Mouse (Mus musculus): ENCODE results near the gene Tmem97. TPM values are rescaled to one million over a fixed set of nuclear protein-coding genes. Genes with fewer than 3 reads are reported as not detected.

Gene Tmem97
- polyA plus RNA-seq, 1 experiment, result 27.6 TPM

DNA sequence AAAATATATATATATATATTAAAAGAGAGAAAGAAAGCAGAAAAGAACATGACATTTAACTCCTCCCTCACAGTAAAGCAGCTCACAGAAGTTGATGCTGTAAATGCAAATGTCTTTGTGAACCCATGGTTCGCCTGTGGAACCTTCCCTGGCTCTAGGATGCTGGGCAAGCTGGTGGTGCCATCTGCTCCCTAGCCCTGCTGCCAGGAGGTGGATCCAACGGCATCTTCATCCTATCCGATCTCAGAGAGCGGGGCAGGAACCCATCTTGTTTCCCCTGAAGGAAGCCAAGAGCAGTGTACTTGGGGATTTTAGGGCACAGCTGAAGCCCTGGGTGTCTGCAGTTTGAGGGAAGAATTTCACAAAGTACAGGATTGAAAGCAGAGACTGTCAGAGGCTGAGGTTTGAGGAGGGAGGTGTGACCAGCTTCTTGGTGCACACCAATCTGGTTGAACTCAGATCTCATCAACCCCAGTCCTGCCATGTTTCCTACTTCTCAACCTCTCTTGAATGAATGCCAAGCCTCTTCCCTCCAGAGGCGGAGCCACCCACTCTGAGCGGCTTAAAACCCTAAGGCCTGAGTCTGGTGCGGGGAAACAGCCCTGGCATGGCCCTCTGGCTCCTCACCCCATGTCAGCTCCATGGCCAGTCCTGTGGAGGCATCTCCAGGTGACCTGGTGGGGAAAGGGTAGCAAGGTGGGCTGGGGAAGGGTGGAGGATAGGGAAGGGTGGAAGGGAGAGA, 47.5 kb downstream of the Tmem97 start, which contains the start of gene Sebox:
Sebox (plus strand) TSS at position 539 of the 742 bp plus-strand sequence.
- Histone ChIP-seq H3K4me1 (ENCODE audit: control insufficient read depth, insufficient read depth, low read length) (no peaks in the 10 kb centered on the region), H3K4me3 (replicated peaks; ENCODE audit: extremely low read depth, low read depth, low read length) (no peak within 1 kb of the TSS)
- 58% methylated on average over 7 of the region's 7 CpGs for WGBS
- TF ChIP-seq POLR2A (IDR thresholded peaks at IDR 0.05; ENCODE audit: borderline replicate concordance, extremely low read depth, low read depth, low read length) (no peak), CTCF (IDR thresholded peaks at IDR 0.05; ENCODE audit: insufficient read depth, low read length) (no peak)
- no peak for DNase-seq

- TF ChIP-seq CTCF (IDR thresholded peaks at IDR 0.05; ENCODE audit: insufficient read depth, low read length) (no peak), POLR2A (IDR thresholded peaks at IDR 0.05; ENCODE audit: borderline replicate concordance, extremely low read depth, low read depth, low read length) (no peak)
- 74% methylated on average over 20 of the region's 20 CpGs for WGBS
- no peak overlapping the region for H3K4me3 ChIP-seq (replicated peaks; ENCODE audit: extremely low read depth, low read depth, low read length)
Measured at GRCm38 (mm10) chr11:78501529-78501928, 49.0 kb downstream of the Tmem97 start.

GRCm38 (mm10) chr11:78500623-78501202, 49.9 kb downstream of the Tmem97 start:
- peaks cover 5% of the 10 kb centered on the region; the same call in 1 of the 2 replicates for H3K4me1 ChIP-seq (ENCODE audit: control insufficient read depth, insufficient read depth, low read length)
- H3K4me3 ChIP-seq (replicated peaks; ENCODE audit: extremely low read depth, low read depth, low read length), result no peak overlapping the region
- TF ChIP-seq POLR2A (IDR thresholded peaks at IDR 0.05; ENCODE audit: borderline replicate concordance, extremely low read depth, low read depth, low read length) (no peak), CTCF (IDR thresholded peaks at IDR 0.05; ENCODE audit: insufficient read depth, low read length) (no peak)
- WGBS, result 58% methylated on average over 9 of the region's 9 CpGs
- no peak for DNase-seq

More at GRCm38 (mm10) chr11:78501529-78501928, 49.0 kb downstream of the Tmem97 start:
- no peak for DNase-seq
- peaks cover 5% of the 10 kb centered on the region; the same call in 1 of the 2 replicates for H3K4me1 ChIP-seq (ENCODE audit: control insufficient read depth, insufficient read depth, low read length)

- Histone ChIP-seq H3K4me1 (ENCODE audit: control insufficient read depth, insufficient read depth, low read length) (peaks cover 5% of the 10 kb centered on the region; the same call in 1 of the 2 replicates), H3K4me3 (replicated peaks; ENCODE audit: extremely low read depth, low read depth, low read length) (no peak overlapping the region)
- TF ChIP-seq CTCF (IDR thresholded peaks at IDR 0.05; ENCODE audit: insufficient read depth, low read length) (no peak), POLR2A (IDR thresholded peaks at IDR 0.05; ENCODE audit: borderline replicate concordance, extremely low read depth, low read depth, low read length) (no peak)
- DNase-seq, result no peak
- WGBS, result 44% methylated on average over 16 of the region's 16 CpGs
Measured at GRCm38 (mm10) chr11:78499543-78499942, 51.0 kb downstream of the Tmem97 start.

- 0 out of 2 replicates have a peak, but pooled peaks have one; percentile 9 for TF ChIP-seq POLR2A (IDR thresholded peaks at IDR 0.05; ENCODE audit: borderline replicate concordance, extremely low read depth, low read depth, low read length)
- no peak for TF ChIP-seq CTCF (IDR thresholded peaks at IDR 0.05; ENCODE audit: insufficient read depth, low read length)
- DNase-seq, result no peak
- WGBS, result 55% methylated on average over 7 of the region's 7 CpGs
- H3K4me3 ChIP-seq (replicated peaks; ENCODE audit: extremely low read depth, low read depth, low read length), result no peak within 1 kb of the TSS
- peaks cover 5% of the 10 kb centered on the region; the same call in 1 of the 2 replicates for H3K4me1 ChIP-seq (ENCODE audit: control insufficient read depth, insufficient read depth, low read length)
Measured at GRCm38 (mm10) chr11:78499004-78499403, 51.6 kb downstream of the Tmem97 start, which contains the start of gene Vtn. Gene Vtn, plus strand, starts transcription at chr11:78499091.

- TF ChIP-seq CTCF (IDR thresholded peaks at IDR 0.05; ENCODE audit: insufficient read depth, low read length) (no peak), POLR2A (IDR thresholded peaks at IDR 0.05; ENCODE audit: borderline replicate concordance, extremely low read depth, low read depth, low read length) (peak; percentile 59; the same call in 1 of the 2 replicates)
- DNase-seq, result peak; percentile 89
- H3K4me1 ChIP-seq (ENCODE audit: control insufficient read depth, insufficient read depth, low read length), result peaks cover 5% of the 10 kb centered on the region; the same call in 1 of the 2 replicates
- H3K4me3 ChIP-seq (replicated peaks; ENCODE audit: extremely low read depth, low read depth, low read length), result peak within 1 kb of the TSS; percentile 40
- 3% methylated on average over 36 of the region's 36 CpGs for WGBS
Measured at GRCm38 (mm10) chr11:78497544-78498522, 52.7 kb downstream of the Tmem97 start, which contains the start of gene Sarm1. Gene Sarm1, minus strand, starts transcription at chr11:78497754.

- under 1% methylated on average over 44 of the region's 44 CpGs for WGBS
- TF ChIP-seq POLR2A (IDR thresholded peaks at IDR 0.05; ENCODE audit: borderline replicate concordance, extremely low read depth, low read depth, low read length) (no peak), CTCF (IDR thresholded peaks at IDR 0.05; ENCODE audit: insufficient read depth, low read length) (no peak)
- Histone ChIP-seq H3K4me3 (replicated peaks; ENCODE audit: extremely low read depth, low read depth, low read length) (peak overlapping the region; percentile 40), H3K4me1 (ENCODE audit: control insufficient read depth, insufficient read depth, low read length) (peaks cover 5% of the 10 kb centered on the region; the same call in 1 of the 2 replicates)
- DNase-seq, result no peak
Measured at GRCm38 (mm10) chr11:78497071-78497541, 53.5 kb downstream of the Tmem97 start.

GRCm38 (mm10) chr11:78495904-78496303, 54.7 kb downstream of the Tmem97 start:
- WGBS, result 5% methylated on average over 6 of the region's 6 CpGs
- H3K4me3 ChIP-seq (replicated peaks; ENCODE audit: extremely low read depth, low read depth, low read length), result no peak overlapping the region
- no peak for DNase-seq
- H3K4me1 ChIP-seq (ENCODE audit: control insufficient read depth, insufficient read depth, low read length), result peaks cover 5% of the 10 kb centered on the region; the same call in 1 of the 2 replicates
- TF ChIP-seq POLR2A (IDR thresholded peaks at IDR 0.05; ENCODE audit: borderline replicate concordance, extremely low read depth, low read depth, low read length), result no peak
- no peak for TF ChIP-seq CTCF (IDR thresholded peaks at IDR 0.05; ENCODE audit: insufficient read depth, low read length)

Other genes with a start within 250 kb of the Tmem97 start
- gene Spag5, start 249.2 kb downstream of the Tmem97 start, polyA plus RNA-seq (2012; rRNA removed), result 1.4 and 1.6 TPM in 2 replicates
- gene Aldoc, start 227.8 kb downstream of the Tmem97 start, polyA plus RNA-seq (2012; rRNA removed), result 8.4 and 10.4 TPM in 2 replicates
- gene Pigs, start 222.4 kb downstream of the Tmem97 start, polyA plus RNA-seq (2012; rRNA removed), result 68.4 and 69.0 TPM in 2 replicates
- 55.4 and 64.1 TPM in 2 replicates for gene Unc119, start 207.3 kb downstream of the Tmem97 start, polyA plus RNA-seq (2012; rRNA removed)
- gene Foxn1, start 164.2 kb downstream of the Tmem97 start, polyA plus RNA-seq (2012; rRNA removed), result 0.62 TPM in 1 of 2 replicates, not detected in the other
- 1.5 and 1.9 TPM in 2 replicates for gene Slc13a2, start 128.6 kb downstream of the Tmem97 start, polyA plus RNA-seq (2012; rRNA removed)
- gene Slc46a1, start 85.1 kb downstream of the Tmem97 start, polyA plus RNA-seq (2012; rRNA removed), result 14.0 and 19.4 TPM in 2 replicates
- gene Sarm1, start 53.0 kb downstream of the Tmem97 start, polyA plus RNA-seq (2012; rRNA removed), result 0.52 and 0.65 TPM in 2 replicates
- 25.0 and 30.8 TPM in 2 replicates for gene Vtn, start 51.7 kb downstream of the Tmem97 start, polyA plus RNA-seq (2012; rRNA removed)
- gene Sebox, start 47.3 kb downstream of the Tmem97 start, polyA plus RNA-seq (2012; rRNA removed), result 0.11 TPM in 1 of 2 replicates, not detected in the other
- gene Tmem199, start 38.6 kb downstream of the Tmem97 start, polyA plus RNA-seq (2012; rRNA removed), result 9.5 and 12.5 TPM in 2 replicates
- 39.6 and 50.4 TPM in 2 replicates for gene Poldip2, start 38.6 kb downstream of the Tmem97 start, polyA plus RNA-seq (2012; rRNA removed)
- 71.3 and 81.7 TPM in 2 replicates for gene Tnfaip1, start 14.4 kb downstream of the Tmem97 start, polyA plus RNA-seq (2012; rRNA removed)
- gene Ift20, start 14.4 kb downstream of the Tmem97 start, polyA plus RNA-seq (2012; rRNA removed), result 75.1 and 76.0 TPM in 2 replicates
- gene Nlk, start 146.6 kb upstream of the Tmem97 start, polyA plus RNA-seq (2012; rRNA removed), result 24.3 and 26.4 TPM in 2 replicates
- gene Ccnq, start 201.0 kb upstream of the Tmem97 start, polyA plus RNA-seq (2012; rRNA removed), result 36.7 and 48.2 TPM in 2 replicates